Mouse (Mus musculus): ENCODE results near the gene Nxph1. TPM values are rescaled to one million over a fixed set of nuclear protein-coding genes. Genes with fewer than 3 reads are reported as not detected.

Nxph1 gene
- polyA plus RNA-seq, 1 experiment from 2014 or later = 0.12 TPM

DNA sequence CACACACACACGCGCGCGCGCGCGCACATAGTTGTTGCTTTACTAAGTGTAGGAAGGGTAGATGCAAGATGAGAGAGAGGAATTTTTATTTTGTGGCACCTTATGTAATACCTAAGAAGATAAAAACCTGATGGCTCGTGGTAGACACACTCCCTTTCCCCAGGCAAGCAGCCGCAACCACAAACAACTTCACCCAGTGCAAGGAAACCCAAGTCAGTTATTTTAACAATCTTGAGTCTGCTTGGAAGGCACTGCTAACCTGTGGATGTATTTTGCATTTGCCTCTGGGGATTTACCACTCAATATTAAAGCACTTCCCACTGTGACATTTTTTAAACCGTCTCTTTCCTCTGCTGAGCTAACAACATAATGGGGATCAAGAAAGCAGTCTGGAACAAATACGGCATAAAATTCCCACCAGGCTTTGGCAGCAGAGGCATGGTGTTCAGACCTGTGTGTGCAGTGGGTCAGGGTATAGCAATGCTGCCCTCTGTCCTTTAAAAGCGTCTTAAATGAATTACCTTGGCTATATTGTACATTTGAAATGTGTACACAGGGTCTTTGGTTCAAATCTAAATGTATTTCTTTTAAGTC, 176.2 kb downstream of the Nxph1 start:
- DNase-seq (ENCODE audit: low spot score) (no peak), ATAC-seq (ENCODE audit: insufficient number of reproducible peaks, low FRiP score, low TSS enrichment, low read depth) (no peak)
- Histone ChIP-seq H3K27me3 (ENCODE audit: control insufficient read depth, insufficient read depth, low read length) (no peaks in the 10 kb centered on the region), H3K4me1 (ENCODE audit: control insufficient read depth, insufficient read depth, low read length) (no peaks in the 10 kb centered on the region), H3K9ac (ENCODE audit: low read length) (no peak overlapping the region), H3K4me3 (ENCODE audit: low read depth, low read length) (no peak overlapping the region), H3K36me3 (ENCODE audit: control insufficient read depth, insufficient read depth, low read length) (no peaks in the 10 kb centered on the region), H3K9me3 (ENCODE audit: control insufficient read depth, low read length) (no peaks in the 10 kb centered on the region), H3K4me2 (ENCODE audit: low read depth, severe bottlenecking) (no peak overlapping the region), H3K27ac (replicated peaks; ENCODE audit: low read depth, low read length) (no peak overlapping the region)
- 75% methylated on average over 12 of the region's 12 CpGs for WGBS

DNA sequence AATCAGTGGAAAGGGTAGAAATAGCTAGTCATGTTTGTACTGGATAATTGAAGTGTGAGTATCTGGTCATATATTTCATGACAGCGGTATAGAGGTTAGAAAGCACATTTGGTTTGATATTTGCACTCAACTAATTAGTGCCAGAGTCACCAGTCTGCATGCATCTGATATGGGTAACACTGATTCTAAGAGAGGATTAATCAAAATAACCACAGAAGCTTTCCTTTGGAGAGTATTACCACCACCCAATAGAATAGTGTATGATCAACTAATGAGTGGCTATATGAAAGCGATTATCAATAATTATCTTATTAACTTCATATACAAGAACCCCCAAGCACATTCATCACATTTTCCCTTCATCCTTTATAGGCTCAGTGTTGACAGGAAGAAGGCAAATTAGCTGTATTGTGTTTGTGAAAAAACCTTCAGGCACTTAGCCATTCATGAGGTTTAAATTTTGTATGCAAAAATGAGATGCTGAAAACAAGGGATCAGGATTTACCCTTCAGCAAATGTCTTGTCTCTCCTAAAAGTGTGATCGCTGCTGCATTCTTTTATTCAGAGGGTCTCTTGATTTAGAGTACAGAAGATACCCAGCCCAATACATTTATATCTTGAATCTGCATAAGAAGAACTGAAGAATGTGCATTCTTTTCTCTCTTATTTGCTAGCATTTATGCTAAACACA, 185.5 kb downstream of the Nxph1 start:
- no peak overlapping the region for H3K4me3 ChIP-seq (ENCODE audit: low read depth, low read length)
- DNase-seq (ENCODE audit: low spot score) (no peak), ATAC-seq (ENCODE audit: insufficient number of reproducible peaks, low FRiP score, low TSS enrichment, low read depth) (no peak)
- no peaks in the 10 kb centered on the region for H3K9me3 ChIP-seq (ENCODE audit: control insufficient read depth, low read length)
- WGBS = 77% methylated on average over 3 of the region's 3 CpGs
- no peaks in the 10 kb centered on the region for H3K36me3 ChIP-seq (ENCODE audit: control insufficient read depth, insufficient read depth, low read length)
- H3K4me1 ChIP-seq (ENCODE audit: control insufficient read depth, insufficient read depth, low read length) = no peaks in the 10 kb centered on the region
- H3K27me3 ChIP-seq (ENCODE audit: control insufficient read depth, insufficient read depth, low read length) = no peaks in the 10 kb centered on the region
- no peak overlapping the region for H3K9ac ChIP-seq (ENCODE audit: low read length)
- H3K4me2 ChIP-seq (ENCODE audit: low read depth, severe bottlenecking) = no peak overlapping the region
- H3K27ac ChIP-seq (replicated peaks; ENCODE audit: low read depth, low read length) = no peak overlapping the region

DNA sequence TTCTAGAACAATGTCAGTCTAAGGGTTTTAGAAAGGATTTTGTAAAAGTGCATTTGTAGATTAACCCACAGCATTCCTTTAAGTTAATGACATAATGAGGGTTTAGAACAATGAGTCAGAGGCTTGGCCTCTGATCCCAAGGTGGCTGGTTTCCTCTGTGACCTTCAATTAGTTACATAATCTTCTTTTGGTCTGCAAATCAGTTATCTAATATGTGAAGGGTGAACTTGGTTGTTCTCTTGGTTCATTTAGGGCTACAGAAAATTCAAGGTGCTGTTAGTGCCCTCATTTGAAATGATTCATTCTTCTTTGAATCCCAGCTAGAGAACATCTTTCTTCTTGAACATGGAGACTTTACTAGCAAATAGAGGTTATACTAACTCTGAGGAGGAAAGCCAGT, 199.7 kb downstream of the Nxph1 start:
- ATAC-seq (ENCODE audit: insufficient number of reproducible peaks, low FRiP score, low TSS enrichment, low read depth) = no peak
- no peak overlapping the region for H3K4me3 ChIP-seq (ENCODE audit: low read depth, low read length)
- H3K27me3 ChIP-seq (ENCODE audit: control insufficient read depth, insufficient read depth, low read length) = no peaks in the 10 kb centered on the region

DNA sequence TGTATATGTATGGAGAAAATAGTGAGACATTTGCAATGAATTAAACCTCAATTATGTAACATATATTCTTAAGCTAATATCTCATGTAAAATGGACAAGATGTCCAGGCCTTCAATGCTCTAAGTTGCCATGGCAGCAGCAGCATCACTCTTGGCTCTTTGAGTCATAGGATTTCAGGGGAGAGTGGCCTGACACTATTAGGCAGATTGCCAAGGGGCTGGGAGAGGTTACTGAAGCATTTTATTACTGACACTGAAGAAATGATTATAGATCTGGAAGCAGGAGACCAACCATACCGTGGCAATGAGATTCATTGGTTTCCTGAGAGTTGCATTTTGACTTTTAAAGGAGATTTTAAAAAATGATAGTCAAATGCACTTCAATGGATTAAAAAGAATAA, 201.6 kb downstream of the Nxph1 start:
- no peak for ATAC-seq (ENCODE audit: insufficient number of reproducible peaks, low FRiP score, low TSS enrichment, low read depth)
- H3K4me2 ChIP-seq (ENCODE audit: low read depth, severe bottlenecking) = no peak overlapping the region
- H3K9ac ChIP-seq (ENCODE audit: low read length) = no peak overlapping the region
- H3K27me3 ChIP-seq (ENCODE audit: control insufficient read depth, insufficient read depth, low read length) = no peaks in the 10 kb centered on the region
- no peaks in the 10 kb centered on the region for H3K4me1 ChIP-seq (ENCODE audit: control insufficient read depth, insufficient read depth, low read length)
- H3K27ac ChIP-seq (replicated peaks; ENCODE audit: low read depth, low read length) = no peak overlapping the region
- DNase-seq (ENCODE audit: low spot score) = no peak
- no peaks in the 10 kb centered on the region for H3K36me3 ChIP-seq (ENCODE audit: control insufficient read depth, insufficient read depth, low read length)
- 70% methylated on average over 1 of the region's 1 CpGs for WGBS
- H3K4me3 ChIP-seq (ENCODE audit: low read depth, low read length) = no peak overlapping the region
- H3K9me3 ChIP-seq (ENCODE audit: control insufficient read depth, low read length) = no peaks in the 10 kb centered on the region

More for the DNA sequence above, 199.7 kb downstream of the Nxph1 start:
- H3K4me1 ChIP-seq (ENCODE audit: control insufficient read depth, insufficient read depth, low read length) = no peaks in the 10 kb centered on the region
- H3K4me2 ChIP-seq (ENCODE audit: low read depth, severe bottlenecking) = no peak overlapping the region
- H3K36me3 ChIP-seq (ENCODE audit: control insufficient read depth, insufficient read depth, low read length) = no peaks in the 10 kb centered on the region
- no peak overlapping the region for H3K27ac ChIP-seq (replicated peaks; ENCODE audit: low read depth, low read length)
- no peak overlapping the region for H3K9ac ChIP-seq (ENCODE audit: low read length)
- DNase-seq (ENCODE audit: low spot score) = no peak
- H3K9me3 ChIP-seq (ENCODE audit: control insufficient read depth, low read length) = no peaks in the 10 kb centered on the region

DNA sequence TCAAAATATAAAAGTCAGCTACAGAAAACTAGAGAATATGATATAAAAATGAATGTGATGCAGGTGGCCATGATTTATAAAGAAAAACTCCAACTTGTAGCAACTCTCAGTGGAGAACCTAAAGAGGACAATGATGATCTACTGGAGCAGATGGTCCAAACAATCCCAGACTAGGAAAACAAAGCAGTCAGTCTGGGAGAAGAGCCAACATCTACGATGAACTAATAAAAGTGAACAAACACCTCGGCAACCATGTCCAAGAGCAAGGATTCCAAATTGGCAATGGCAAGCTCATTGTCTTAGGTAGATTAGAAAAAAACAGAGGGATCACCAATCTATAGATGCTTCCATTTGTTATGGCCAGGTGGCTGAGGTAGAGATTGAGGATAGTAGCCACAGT, 211.0 kb downstream of the Nxph1 start:
- H3K9me3 ChIP-seq (ENCODE audit: control insufficient read depth, low read length) = no peaks in the 10 kb centered on the region
- no peak for DNase-seq (ENCODE audit: low spot score)
- no peak overlapping the region for H3K4me3 ChIP-seq (ENCODE audit: low read depth, low read length)
- H3K36me3 ChIP-seq (ENCODE audit: control insufficient read depth, insufficient read depth, low read length) = no peaks in the 10 kb centered on the region
- H3K4me2 ChIP-seq (ENCODE audit: low read depth, severe bottlenecking) = no peak overlapping the region
- no peak overlapping the region for H3K9ac ChIP-seq (ENCODE audit: low read length)
- WGBS = 91% methylated on average over 2 of the region's 2 CpGs
- H3K4me1 ChIP-seq (ENCODE audit: control insufficient read depth, insufficient read depth, low read length) = no peaks in the 10 kb centered on the region
- no peak for ATAC-seq (ENCODE audit: insufficient number of reproducible peaks, low FRiP score, low TSS enrichment, low read depth)
- no peaks in the 10 kb centered on the region for H3K27me3 ChIP-seq (ENCODE audit: control insufficient read depth, insufficient read depth, low read length)
- no peak overlapping the region for H3K27ac ChIP-seq (replicated peaks; ENCODE audit: low read depth, low read length)

DNA sequence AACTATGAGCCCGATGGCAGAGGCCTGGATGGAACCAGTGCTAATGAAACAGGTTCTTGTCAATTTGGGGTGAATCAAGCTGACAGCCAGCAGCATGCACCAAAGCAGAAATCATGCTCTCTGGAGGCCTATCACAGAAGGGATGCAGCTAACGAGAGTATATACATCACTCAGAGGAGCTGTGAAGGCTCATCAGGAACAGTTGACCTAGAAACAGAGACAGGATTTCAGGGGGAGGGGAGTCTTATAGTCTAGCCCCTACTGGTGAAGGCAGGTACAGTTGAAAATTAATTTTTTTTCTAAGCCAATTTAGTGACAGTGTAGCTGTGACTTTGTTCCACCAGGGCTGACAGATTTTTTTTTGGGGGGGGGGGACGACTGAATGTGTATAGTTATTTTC, 234.2 kb downstream of the Nxph1 start:
- no peak overlapping the region for H3K4me3 ChIP-seq (ENCODE audit: low read depth, low read length)
- H3K4me2 ChIP-seq (ENCODE audit: low read depth, severe bottlenecking) = no peak overlapping the region
- H3K4me1 ChIP-seq (ENCODE audit: control insufficient read depth, insufficient read depth, low read length) = no peaks in the 10 kb centered on the region
- no peak for DNase-seq (ENCODE audit: low spot score)
- WGBS = 59% methylated on average over 3 of the region's 3 CpGs
- no peak for ATAC-seq (ENCODE audit: insufficient number of reproducible peaks, low FRiP score, low TSS enrichment, low read depth)
- H3K9me3 ChIP-seq (ENCODE audit: control insufficient read depth, low read length) = no peaks in the 10 kb centered on the region
- no peak overlapping the region for H3K27ac ChIP-seq (replicated peaks; ENCODE audit: low read depth, low read length)
- no peak overlapping the region for H3K9ac ChIP-seq (ENCODE audit: low read length)
- H3K27me3 ChIP-seq (ENCODE audit: control insufficient read depth, insufficient read depth, low read length) = no peaks in the 10 kb centered on the region
- H3K36me3 ChIP-seq (ENCODE audit: control insufficient read depth, insufficient read depth, low read length) = no peaks in the 10 kb centered on the region

DNA sequence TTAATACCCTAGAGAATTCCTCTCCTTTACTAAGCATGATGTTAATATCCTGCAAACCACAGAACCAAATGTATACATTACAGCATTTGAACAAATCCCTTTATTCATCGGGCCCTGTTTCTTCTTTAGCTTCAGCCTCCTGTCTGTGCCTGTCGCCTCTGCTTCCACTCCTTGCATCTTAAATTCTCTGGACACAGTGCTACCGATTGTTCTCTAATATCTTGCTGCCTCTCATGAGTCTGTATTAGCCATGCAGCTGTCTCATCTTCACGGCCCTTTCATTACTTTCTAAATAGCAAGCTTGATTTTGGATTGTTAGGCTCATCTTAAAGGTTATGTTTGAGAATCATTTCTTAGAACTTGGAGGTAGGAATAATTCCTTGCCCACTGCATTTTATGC, 262.5 kb downstream of the Nxph1 start:
- Histone ChIP-seq H3K4me1 (ENCODE audit: control insufficient read depth, insufficient read depth, low read length) (no peaks in the 10 kb centered on the region), H3K27ac (replicated peaks; ENCODE audit: low read depth, low read length) (no peak overlapping the region), H3K9me3 (ENCODE audit: control insufficient read depth, low read length) (no peaks in the 10 kb centered on the region), H3K36me3 (ENCODE audit: control insufficient read depth, insufficient read depth, low read length) (no peaks in the 10 kb centered on the region), H3K9ac (ENCODE audit: low read length) (no peak overlapping the region), H3K4me2 (ENCODE audit: low read depth, severe bottlenecking) (no peak overlapping the region), H3K4me3 (ENCODE audit: low read depth, low read length) (no peak overlapping the region), H3K27me3 (ENCODE audit: control insufficient read depth, insufficient read depth, low read length) (no peaks in the 10 kb centered on the region)
- WGBS = 87% methylated on average over 4 of the region's 4 CpGs
- ATAC-seq (ENCODE audit: insufficient number of reproducible peaks, low FRiP score, low TSS enrichment, low read depth) (no peak), DNase-seq (ENCODE audit: low spot score) (no peak)

DNA sequence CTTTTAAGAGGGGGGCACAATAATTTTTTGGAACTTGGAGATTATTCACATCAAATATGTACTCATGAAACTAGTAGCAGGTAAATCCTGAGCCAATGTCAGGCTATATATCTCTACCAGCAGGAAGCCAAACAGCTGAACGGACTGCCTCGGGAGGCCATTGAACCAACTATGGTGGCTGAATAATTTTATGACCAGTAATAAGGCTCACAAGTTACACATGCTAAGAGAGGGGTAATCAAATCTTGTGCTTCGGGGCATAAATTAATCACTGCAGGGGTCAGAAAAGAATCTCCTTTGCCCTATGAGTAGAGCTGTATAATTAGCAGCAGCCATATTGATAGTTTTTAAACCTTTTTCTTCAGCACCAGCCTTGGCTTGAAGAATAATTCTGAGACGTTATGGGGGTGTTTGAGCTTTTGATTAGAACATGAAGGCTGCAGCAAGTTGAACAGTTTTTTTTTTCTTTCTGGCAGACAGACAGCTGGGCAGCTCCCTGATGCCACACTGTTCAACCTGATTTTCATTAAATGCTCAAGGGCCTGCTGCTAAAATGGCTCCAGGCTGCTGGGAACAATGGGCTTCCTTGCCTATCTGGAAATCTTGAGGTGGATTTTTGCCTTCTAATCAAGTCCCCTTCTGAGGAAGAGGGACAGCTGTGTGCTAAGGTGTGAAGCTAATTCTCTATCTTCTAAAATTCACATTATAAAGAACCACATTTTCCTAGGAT, 272.7 kb downstream of the Nxph1 start:
- Histone ChIP-seq H3K36me3 (ENCODE audit: control insufficient read depth, insufficient read depth, low read length) (no peaks in the 10 kb centered on the region), H3K4me3 (ENCODE audit: low read depth, low read length) (no peak overlapping the region), H3K4me1 (ENCODE audit: control insufficient read depth, insufficient read depth, low read length) (no peaks in the 10 kb centered on the region), H3K27me3 (ENCODE audit: control insufficient read depth, insufficient read depth, low read length) (no peaks in the 10 kb centered on the region), H3K9me3 (ENCODE audit: control insufficient read depth, low read length) (no peaks in the 10 kb centered on the region), H3K27ac (replicated peaks; ENCODE audit: low read depth, low read length) (no peak overlapping the region), H3K9ac (ENCODE audit: low read length) (no peak overlapping the region), H3K4me2 (ENCODE audit: low read depth, severe bottlenecking) (no peak overlapping the region)
- WGBS = 11% methylated on average over 4 of the region's 4 CpGs
- ATAC-seq (ENCODE audit: insufficient number of reproducible peaks, low FRiP score, low TSS enrichment, low read depth) (0 out of 2 replicates have a peak, but pooled peaks have one; percentile 60), DNase-seq (ENCODE audit: low spot score) (peak; percentile 29)

All from limb, embryonic 11.5 days (tissue).